Mouse (Mus musculus) liver, embryonic 14.5 days (tissue): ENCODE measurements around the gene Dusp22.

Experiments used
- CTCF ChIP-seq: IDR thresholded peaks from 2 replicates; pipeline ENCODE4 v1.5.1; 2016; ENCODE audit warnings: antibody characterized with exemption, low read depth, control low read depth
- EP300 ChIP-seq: IDR thresholded peaks from 2 replicates; pipeline ENCODE4 v1.6.1; 2016; ENCODE audit warnings: antibody characterized with exemption, low read depth

GRCm38 (mm10) chr13:30612079-30612794, 47.6 kb upstream of the Dusp22 start:
- TF ChIP-seq CTCF (no peak), EP300 (no peak)
